Mouse (Mus musculus) brown adipose tissue, adult 24 weeks (tissue): ENCODE results near the gene Tmem267. TPM values are rescaled to one million over a fixed set of nuclear protein-coding genes. Genes with fewer than 3 reads are reported as not detected.

Experiments used
- H3K27ac ChIP-seq: fragments of 200-500 bp; replicated peaks from 2 replicates; pipeline ENCODE4 v1.5.1; 2012; ENCODE audit warnings: low read depth, mild to moderate bottlenecking, low read length
- H3K4me1 ChIP-seq: fragments of 200-500 bp; 2 replicates; pipeline ENCODE4 v1.6.1; 2012; ENCODE audit warnings: low read length, mixed read lengths; ENCODE audit not compliant: control insufficient read depth, insufficient read depth, insufficient read length
- H3K4me3 ChIP-seq: fragments of 200-500 bp; 2 replicates; pipeline ENCODE4 v1.5.1; 2012; ENCODE audit warnings: low read depth, mild to moderate bottlenecking, low read length, moderate library complexity; ENCODE audit not compliant: insufficient read depth
- polyA plus RNA-seq: library from polyadenylated mRNA; stranded (reverse); fragments of >200 nt; gene quantifications from 2 replicates; pipeline ENCODE4 v1.2.4, GENCODE M21; 2012; ENCODE audit not compliant: missing spikeins, insufficient read depth, insufficient read length

The Tmem267 gene
- polyA plus RNA-seq, 1 experiment, result 20.2 TPM

GRCm38 (mm10) chr13:119640504-119640903 is 152.7 kb downstream of the Tmem267 start:
- Histone ChIP-seq H3K27ac (no peak overlapping the region), H3K4me3 (no peak overlapping the region), H3K4me1 (no peaks in the 10 kb centered on the region)

- H3K27ac ChIP-seq, result peak overlapping the region; percentile 70
- H3K4me3 ChIP-seq, result no peak overlapping the region
- H3K4me1 ChIP-seq, result no peaks in the 10 kb centered on the region
These were observed 153.3 kb downstream of the Tmem267 start for GRCm38 (mm10) chr13:119641145-119641544.

GRCm38 (mm10) chr13:119644769-119645168 is 156.9 kb downstream of the Tmem267 start:
- H3K4me3 ChIP-seq, result no peak overlapping the region
- H3K4me1 ChIP-seq, result no peaks in the 10 kb centered on the region
- H3K27ac ChIP-seq, result peak overlapping the region; percentile 1; the same call in 1 of the 2 replicates

GRCm38 (mm10) chr13:119646511-119646910 is 158.7 kb downstream of the Tmem267 start:
- Histone ChIP-seq H3K27ac (no peak overlapping the region), H3K4me1 (no peaks in the 10 kb centered on the region), H3K4me3 (no peak overlapping the region)

- Histone ChIP-seq H3K27ac (no peak overlapping the region), H3K4me3 (no peak overlapping the region), H3K4me1 (no peaks in the 10 kb centered on the region)
These were observed 161.3 kb downstream of the Tmem267 start for GRCm38 (mm10) chr13:119648891-119649698.

- Histone ChIP-seq H3K4me1 (no peaks in the 10 kb centered on the region), H3K4me3 (no peak overlapping the region), H3K27ac (no peak overlapping the region)
These were observed 161.8 kb downstream of the Tmem267 start for GRCm38 (mm10) chr13:119649699-119650046.

- Histone ChIP-seq H3K27ac (no peak overlapping the region), H3K4me1 (peaks cover 6% of the 10 kb centered on the region), H3K4me3 (no peak overlapping the region)
These were observed 166.9 kb downstream of the Tmem267 start for GRCm38 (mm10) chr13:119654734-119655133.

- Histone ChIP-seq H3K27ac (peak overlapping the region; percentile 87), H3K4me3 (no peak overlapping the region), H3K4me1 (peaks cover 6% of the 10 kb centered on the region)
These were observed 168.4 kb downstream of the Tmem267 start for GRCm38 (mm10) chr13:119656246-119656645.

- Histone ChIP-seq H3K4me1 (peaks cover 6% of the 10 kb centered on the region), H3K27ac (peak overlapping the region; percentile 70), H3K4me3 (no peak overlapping the region)
These were observed 169.1 kb downstream of the Tmem267 start for GRCm38 (mm10) chr13:119656846-119657416.

Other genes with a start within 250 kb of the Tmem267 start
- 63.2 and 65.8 TPM in 2 replicates for gene Paip1, start 59.4 kb upstream of the Tmem267 start, polyA plus RNA-seq
- 11.7 and 17.3 TPM in 2 replicates for gene 4833420G17Rik, start 25.3 kb upstream of the Tmem267 start, polyA plus RNA-seq
- 3.1 TPM in 1 of 2 replicates, not detected in the other for gene 3110070M22Rik, start 344 bp downstream of the Tmem267 start, polyA plus RNA-seq
- gene Ccl28, start 135.8 kb downstream of the Tmem267 start, polyA plus RNA-seq, result 0.63 TPM in 1 of 2 replicates, not detected in the other
- gene Hmgcs1, start 202.3 kb downstream of the Tmem267 start, polyA plus RNA-seq, result 191 and 228 TPM in 2 replicates